Mouse (Mus musculus) hindbrain, embryonic 10.5 days (tissue): ENCODE measurements around the gene Zdhhc24. TPM values are rescaled to one million over a fixed set of nuclear protein-coding genes. Genes with fewer than 3 reads are reported as not detected.

Experiments used
- DNase-seq: peaks from one replicate; pipeline ENCODE4 v3.0.0-alpha.2; 2017; ENCODE audit warnings: low spot score
- H3K27ac ChIP-seq: fragments of 300-500 bp; sonication (generic); 2 replicates; pipeline ENCODE4 v1.5.1; 2016; ENCODE audit warnings: mild to moderate bottlenecking, moderate library complexity
- H3K27me3 ChIP-seq: fragments of 300-500 bp; sonication (generic); 2 replicates; pipeline ENCODE4 v1.6.1; 2016; ENCODE audit warnings: mild to moderate bottlenecking; ENCODE audit not compliant: poor library complexity, insufficient read depth, severe bottlenecking
- H3K36me3 ChIP-seq: fragments of 300-500 bp; sonication (generic); 2 replicates; pipeline ENCODE4 v1.6.1; 2016; ENCODE audit warnings: mild to moderate bottlenecking, moderate library complexity
- H3K4me1 ChIP-seq: fragments of 300-500 bp; sonication (generic); replicated peaks from 2 replicates; pipeline ENCODE4 v1.6.1; 2016; ENCODE audit warnings: mild to moderate bottlenecking
- H3K4me3 ChIP-seq: fragments of 300-500 bp; sonication (generic); 2 replicates; pipeline ENCODE4 v1.5.1; 2016; ENCODE audit warnings: mild to moderate bottlenecking, moderate library complexity
- H3K9me3 ChIP-seq: fragments of 300-500 bp; sonication (generic); 2 replicates; pipeline ENCODE4 v1.6.1; 2016; ENCODE audit warnings: mild to moderate bottlenecking, moderate library complexity
- WGBS: fragments of 180-500 bp; shearing (Covaris S2); methylation state at CpG from one replicate; pipeline ENCODE4 v1.1.7; 2016; 5-methylcytosine and 5-hydroxymethylcytosine counted together
- polyA plus RNA-seq: library from polyadenylated mRNA; unstranded; fragments of >200 nt; fragmentation: Nextera tagmentation; extraction: Ambion mirVana; gene quantifications from 2 replicates; pipeline ENCODE4 v1.2.1, GENCODE M21; 2016

Gene Zdhhc24
- polyA plus RNA-seq, 1 experiment from 2014 or later = 19.5 TPM

GRCm38 (mm10) chr19:4889791-4890190 lies 11.3 kb downstream of the Zdhhc24 start:
- WGBS = 88% methylated on average over 10 of the region's 10 CpGs
- Histone ChIP-seq H3K27me3 (no peaks in the 10 kb centered on the region), H3K4me3 (no peak overlapping the region), H3K4me1 (no peaks in the 10 kb centered on the region), H3K36me3 (peaks cover 56% of the 10 kb centered on the region), H3K9me3 (no peaks in the 10 kb centered on the region), H3K27ac (no peak overlapping the region)
- DNase-seq = no peak

GRCm38 (mm10) chr19:4891798-4892197 lies 13.3 kb downstream of the Zdhhc24 start:
- Histone ChIP-seq H3K36me3 (peaks cover 59% of the 10 kb centered on the region), H3K4me3 (no peak overlapping the region), H3K4me1 (no peaks in the 10 kb centered on the region), H3K27me3 (no peaks in the 10 kb centered on the region), H3K9me3 (no peaks in the 10 kb centered on the region), H3K27ac (no peak overlapping the region)
- 89% methylated on average over 3 of the region's 3 CpGs for WGBS
- DNase-seq = no peak

GRCm38 (mm10) chr19:4896780-4897520 lies 18.5 kb downstream of the Zdhhc24 start:
- H3K27me3 ChIP-seq = no peaks in the 10 kb centered on the region
- H3K36me3 ChIP-seq = peaks cover 62% of the 10 kb centered on the region
- no peaks in the 10 kb centered on the region for H3K9me3 ChIP-seq
- WGBS = 57% methylated on average over 21 of the region's 21 CpGs
- H3K4me3 ChIP-seq = no peak overlapping the region
- DNase-seq = no peak
- 0 out of 2 replicates have a peak, but pooled peaks cover 5% of the 10 kb centered on the region for H3K4me1 ChIP-seq
- H3K27ac ChIP-seq = no peak overlapping the region

GRCm38 (mm10) chr19:4898972-4899371 lies 20.5 kb downstream of the Zdhhc24 start:
- Histone ChIP-seq H3K27ac (no peak overlapping the region), H3K4me1 (0 out of 2 replicates have a peak, but pooled peaks cover 5% of the 10 kb centered on the region), H3K27me3 (no peaks in the 10 kb centered on the region), H3K36me3 (peaks cover 63% of the 10 kb centered on the region), H3K4me3 (no peak overlapping the region), H3K9me3 (no peaks in the 10 kb centered on the region)
- WGBS = 75% methylated on average over 9 of the region's 9 CpGs
- DNase-seq = no peak

GRCm38 (mm10) chr19:4899888-4900287 lies 21.4 kb downstream of the Zdhhc24 start:
- Histone ChIP-seq H3K4me1 (0 out of 2 replicates have a peak, but pooled peaks cover 5% of the 10 kb centered on the region), H3K36me3 (peaks cover 54% of the 10 kb centered on the region), H3K27ac (no peak overlapping the region), H3K27me3 (no peaks in the 10 kb centered on the region), H3K4me3 (no peak overlapping the region), H3K9me3 (no peaks in the 10 kb centered on the region)
- DNase-seq = no peak
- 81% methylated on average over 3 of the region's 3 CpGs for WGBS

- no peaks in the 10 kb centered on the region for H3K27me3 ChIP-seq
- WGBS = 9% methylated on average over 31 of the region's 31 CpGs
- H3K4me3 ChIP-seq = peak within 1 kb of the TSS; percentile 69
- H3K4me1 ChIP-seq = peaks cover 10% of the 10 kb centered on the region
- peaks cover 62% of the 10 kb centered on the region for H3K36me3 ChIP-seq
- no peaks in the 10 kb centered on the region for H3K9me3 ChIP-seq
- peak; percentile 85 for DNase-seq
- H3K27ac ChIP-seq = peak within 1 kb of the TSS; percentile 85
These were observed 27.7 kb downstream of the Zdhhc24 start, which contains the start of gene Bbs1 for GRCm38 (mm10) chr19:4905979-4906794. Bbs1 (minus strand) TSS chr19:4906628.

- Histone ChIP-seq H3K4me3 (no peak overlapping the region), H3K9me3 (no peaks in the 10 kb centered on the region), H3K4me1 (peaks cover 10% of the 10 kb centered on the region), H3K36me3 (peaks cover 70% of the 10 kb centered on the region), H3K27me3 (no peaks in the 10 kb centered on the region), H3K27ac (no peak overlapping the region)
- peak; percentile 29 for DNase-seq
- 88% methylated on average over 4 of the region's 4 CpGs for WGBS
These were observed 29.6 kb downstream of the Zdhhc24 start for GRCm38 (mm10) chr19:4908107-4908506.

- Histone ChIP-seq H3K4me1 (peaks cover 10% of the 10 kb centered on the region), H3K27me3 (no peaks in the 10 kb centered on the region), H3K9me3 (no peaks in the 10 kb centered on the region), H3K27ac (no peak overlapping the region), H3K4me3 (no peak overlapping the region), H3K36me3 (peaks cover 75% of the 10 kb centered on the region)
- no peak for DNase-seq
- WGBS = 92% methylated on average over 7 of the region's 7 CpGs
These were observed 30.9 kb downstream of the Zdhhc24 start for GRCm38 (mm10) chr19:4909376-4909775.

GRCm38 (mm10) chr19:4915924-4916603 lies 37.6 kb downstream of the Zdhhc24 start:
- no peak overlapping the region for H3K27ac ChIP-seq
- peaks cover 99% of the 10 kb centered on the region for H3K36me3 ChIP-seq
- no peak for DNase-seq
- H3K4me3 ChIP-seq = no peak overlapping the region
- WGBS = 85% methylated on average over 15 of the region's 15 CpGs
- H3K9me3 ChIP-seq = no peaks in the 10 kb centered on the region
- no peaks in the 10 kb centered on the region; the same call in 1 of the 2 replicates for H3K4me1 ChIP-seq
- H3K27me3 ChIP-seq = no peaks in the 10 kb centered on the region

- WGBS = 82% methylated on average over 10 of the region's 10 CpGs
These were observed 38.4 kb downstream of the Zdhhc24 start for GRCm38 (mm10) chr19:4916827-4917226.

GRCm38 (mm10) chr19:4919652-4920051 lies 41.2 kb downstream of the Zdhhc24 start:
- DNase-seq = no peak
- WGBS = 90% methylated on average over 6 of the region's 6 CpGs
- H3K36me3 ChIP-seq = peaks cover 100% of the 10 kb centered on the region

More at GRCm38 (mm10) chr19:4916827-4917226, 38.4 kb downstream of the Zdhhc24 start:
- Histone ChIP-seq H3K27ac (no peak overlapping the region), H3K36me3 (peaks cover 100% of the 10 kb centered on the region), H3K4me1 (no peaks in the 10 kb centered on the region; the same call in 1 of the 2 replicates), H3K4me3 (no peak overlapping the region), H3K27me3 (no peaks in the 10 kb centered on the region), H3K9me3 (no peaks in the 10 kb centered on the region)
- DNase-seq = no peak

GRCm38 (mm10) chr19:4925121-4925860 lies 46.8 kb downstream of the Zdhhc24 start:
- Histone ChIP-seq H3K36me3 (peaks cover 65% of the 10 kb centered on the region), H3K4me1 (peaks cover 25% of the 10 kb centered on the region), H3K4me3 (no peak overlapping the region), H3K9me3 (no peaks in the 10 kb centered on the region), H3K27ac (no peak overlapping the region), H3K27me3 (no peaks in the 10 kb centered on the region)
- no peak for DNase-seq
- 97% methylated on average over 11 of the region's 11 CpGs for WGBS

More at GRCm38 (mm10) chr19:4919652-4920051, 41.2 kb downstream of the Zdhhc24 start:
- Histone ChIP-seq H3K27me3 (no peaks in the 10 kb centered on the region), H3K9me3 (no peaks in the 10 kb centered on the region), H3K27ac (no peak overlapping the region), H3K4me3 (no peak overlapping the region), H3K4me1 (no peaks in the 10 kb centered on the region; the same call in 1 of the 2 replicates)
